Mouse (Mus musculus) forebrain, postnatal 0 days (tissue): ENCODE results near the gene 1600002K03Rik. TPM values are rescaled to one million over a fixed set of nuclear protein-coding genes. Genes with fewer than 3 reads are reported as not detected.

Experiments
- ATAC-seq: fragments of 200-750 bp; cut with Nextera tagmentation; 2 replicates; pipeline ENCODE4 v1.8.0; 2017; ENCODE audit warnings: mild to moderate bottlenecking, moderate library complexity
- DNase-seq: peaks from one replicate; pipeline ENCODE4 v3.0.0-alpha.2; 2015
- H3K27ac ChIP-seq: fragments of 300-500 bp; sonication (generic); 2 replicates; pipeline ENCODE4 v1.5.1; 2014; ENCODE audit warnings: low read depth, mild to moderate bottlenecking, antibody characterized with exemption, low read length, moderate library complexity, mixed read lengths
- H3K27me3 ChIP-seq: fragments of 300-500 bp; sonication (generic); 2 replicates; pipeline ENCODE4 v1.6.1; 2014; ENCODE audit warnings: mild to moderate bottlenecking, low read length, mixed read lengths; ENCODE audit not compliant: insufficient read depth
- H3K36me3 ChIP-seq: fragments of 300-500 bp; sonication (generic); 2 replicates; pipeline ENCODE4 v1.6.1; 2014; ENCODE audit warnings: mild to moderate bottlenecking, moderate library complexity; ENCODE audit not compliant: insufficient read depth
- H3K4me1 ChIP-seq: fragments of 300-500 bp; sonication (generic); 2 replicates; pipeline ENCODE4 v1.6.1; 2014; ENCODE audit warnings: antibody characterized with exemption; ENCODE audit not compliant: insufficient read depth
- H3K4me2 ChIP-seq: fragments of 300-500 bp; sonication (generic); 2 replicates; pipeline ENCODE4 v1.6.1; 2014; ENCODE audit warnings: low read depth, mild to moderate bottlenecking, moderate library complexity
- H3K4me3 ChIP-seq: fragments of 300-500 bp; sonication (generic); 2 replicates; pipeline ENCODE4 v1.5.1; 2014; ENCODE audit warnings: low read depth, low read length, mixed read lengths
- H3K9ac ChIP-seq: fragments of 300-500 bp; sonication (generic); 2 replicates; pipeline ENCODE4 v1.6.1; 2014; ENCODE audit warnings: mild to moderate bottlenecking
- H3K9me3 ChIP-seq: fragments of 300-500 bp; sonication (generic); 2 replicates; pipeline ENCODE4 v1.6.1; 2016; ENCODE audit warnings: low read length
- CTCF ChIP-seq: sonication (generic); IDR thresholded peaks from 2 replicates; pipeline ENCODE4 v1.5.1; 2016; ENCODE audit warnings: antibody characterized with exemption, control low read depth, low read depth
- WGBS: fragments of 180-500 bp; shearing (Covaris S2); extraction: QIAGEN DNeasy Blood & Tissue Kit; methylation state at CpG from one replicate; pipeline ENCODE4 v1.1.7; 2014; 5-methylcytosine and 5-hydroxymethylcytosine counted together
- polyA plus RNA-seq: library from polyadenylated mRNA; unstranded; fragments of >200 nt; fragmentation: Nextera tagmentation; extraction: Ambion mirVana; gene quantifications from 2 replicates; pipeline ENCODE4 v1.2.1, GENCODE M21; 2015
- total RNA-seq: library from RNA; depleted of rRNA; stranded (reverse); fragments of >200 nt; gene quantifications from 2 replicates; pipeline ENCODE4 v1.2.3, GENCODE M21; 2014

1600002K03Rik gene
- total and polyA plus RNA-seq, 2 experiments from 2014 or later: 5.0 TPM

- DNase-seq: peak; percentile 77
Measured at GRCm38 (mm10) chr10:80136952-80137625, 35.7 kb upstream of the 1600002K03Rik start.

DNA sequence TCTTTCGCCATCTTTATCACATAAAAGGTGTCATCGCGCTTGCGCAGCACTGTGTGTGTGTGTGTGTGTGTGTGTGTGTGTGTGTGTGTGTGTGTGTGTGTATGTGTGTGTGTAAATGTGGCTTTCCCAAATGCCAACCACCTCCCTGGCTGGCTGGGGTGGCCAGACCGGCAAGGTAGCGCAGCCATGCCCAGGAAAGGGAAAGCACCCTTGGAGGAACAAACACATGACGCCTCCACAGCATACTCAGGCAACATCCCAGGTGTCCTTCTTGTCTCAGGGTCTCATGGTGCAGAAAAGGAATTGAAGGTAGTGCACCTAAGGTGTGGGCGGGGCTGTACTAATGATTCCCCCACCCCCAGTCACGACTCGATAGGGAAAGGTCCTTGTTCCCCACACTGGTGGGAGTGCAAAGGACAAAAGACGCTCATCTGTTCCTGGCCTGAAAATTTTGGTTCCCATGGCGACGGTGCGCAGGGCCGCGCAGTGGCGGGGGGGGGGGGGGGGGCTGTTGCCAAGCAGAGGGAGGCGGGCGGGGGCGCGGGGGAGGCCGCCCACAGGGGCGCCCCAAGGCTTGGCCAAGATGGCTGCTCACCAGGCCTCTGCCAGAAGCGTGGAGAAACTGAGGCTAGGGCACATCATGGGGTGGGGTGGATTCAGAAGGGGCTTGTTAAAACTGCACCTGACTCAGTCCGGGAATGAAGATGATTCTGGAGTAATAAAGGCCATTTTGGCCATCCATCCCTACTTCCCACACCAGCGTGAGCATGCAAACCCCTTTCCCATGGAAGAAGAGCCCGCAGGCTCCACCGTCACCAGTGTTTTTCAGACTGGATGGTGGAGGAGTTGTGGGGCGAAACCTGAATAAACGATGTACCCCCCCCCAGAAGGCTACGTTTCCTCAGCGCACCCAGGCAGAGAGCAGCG is 34.9 kb upstream of the 1600002K03Rik start:
- DNase-seq: peak; percentile 77
- peak overlapping the region; percentile 93 for H3K9ac ChIP-seq
- no peaks in the 10 kb centered on the region for H3K9me3 ChIP-seq
- H3K4me2 ChIP-seq: peak overlapping the region; percentile 93
- ATAC-seq: peak; percentile 3; the same call in 1 of the 2 replicates
- H3K4me3 ChIP-seq: peak overlapping the region; percentile 74
- H3K27me3 ChIP-seq: no peaks in the 10 kb centered on the region
- peak overlapping the region; percentile 96 for H3K27ac ChIP-seq
- TF ChIP-seq CTCF: no peak
- peaks cover 29% of the 10 kb centered on the region for H3K36me3 ChIP-seq
- WGBS: 4% methylated on average over 32 of the region's 33 CpGs
- peaks cover 15% of the 10 kb centered on the region for H3K4me1 ChIP-seq

More at GRCm38 (mm10) chr10:80136952-80137625, 35.7 kb upstream of the 1600002K03Rik start:
- peak overlapping the region; percentile 96 for H3K27ac ChIP-seq
- peak overlapping the region; percentile 74 for H3K4me3 ChIP-seq
- peak overlapping the region; percentile 93 for H3K9ac ChIP-seq
- no peaks in the 10 kb centered on the region for H3K27me3 ChIP-seq
- 7% methylated on average over 29 of the region's 29 CpGs for WGBS
- peak overlapping the region; percentile 93 for H3K4me2 ChIP-seq
- H3K9me3 ChIP-seq: no peaks in the 10 kb centered on the region
- ATAC-seq: peak; percentile 16; the same call in 1 of the 2 replicates
- peaks cover 37% of the 10 kb centered on the region for H3K36me3 ChIP-seq
- peak; percentile 10; the same call in 1 of the 2 replicates for TF ChIP-seq CTCF
- H3K4me1 ChIP-seq: peaks cover 12% of the 10 kb centered on the region; the same call in 1 of the 2 replicates

- 0 out of 2 replicates have a peak, but pooled peaks have one; percentile 5 for TF ChIP-seq CTCF
- DNase-seq (peak; percentile 88), ATAC-seq (peak; percentile 17)
- H3K4me2 ChIP-seq: peak within 1 kb of the TSS; percentile 93
- H3K9me3 ChIP-seq: no peaks in the 10 kb centered on the region
- 2% methylated on average over 74 of the region's 94 CpGs for WGBS
- H3K36me3 ChIP-seq: peaks cover 25% of the 10 kb centered on the region
- peak within 1 kb of the TSS; percentile 74 for H3K4me3 ChIP-seq
- H3K4me1 ChIP-seq: peaks cover 17% of the 10 kb centered on the region
- peak within 1 kb of the TSS; percentile 93 for H3K9ac ChIP-seq
- H3K27me3 ChIP-seq: no peaks in the 10 kb centered on the region
- H3K27ac ChIP-seq: peak within 1 kb of the TSS; percentile 96
Measured at GRCm38 (mm10) chr10:80138553-80139438, 33.9 kb upstream of the 1600002K03Rik start, which contains the start of gene Atp5d. Gene Atp5d, plus strand, starts transcription at chr10:80138632.

- peaks cover 23% of the 10 kb centered on the region for H3K36me3 ChIP-seq
- WGBS: under 1% methylated on average over 10 of the region's 10 CpGs
- peaks cover 17% of the 10 kb centered on the region for H3K4me1 ChIP-seq
- H3K4me3 ChIP-seq: peak overlapping the region; percentile 74
- peak overlapping the region; percentile 93 for H3K4me2 ChIP-seq
- no peaks in the 10 kb centered on the region for H3K9me3 ChIP-seq
- no peak for ATAC-seq
- H3K27me3 ChIP-seq: no peaks in the 10 kb centered on the region
- TF ChIP-seq CTCF: no peak
- DNase-seq: no peak
- peak overlapping the region; percentile 96 for H3K27ac ChIP-seq
- H3K9ac ChIP-seq: peak overlapping the region; percentile 93
Measured at GRCm38 (mm10) chr10:80139439-80139775, 33.3 kb upstream of the 1600002K03Rik start.

GRCm38 (mm10) chr10:80139975-80140665 is 32.6 kb upstream of the 1600002K03Rik start:
- Histone ChIP-seq H3K9ac (no peak overlapping the region), H3K4me3 (no peak overlapping the region), H3K27ac (no peak overlapping the region), H3K4me1 (peaks cover 17% of the 10 kb centered on the region), H3K4me2 (no peak overlapping the region), H3K9me3 (no peaks in the 10 kb centered on the region), H3K36me3 (peaks cover 23% of the 10 kb centered on the region), H3K27me3 (no peaks in the 10 kb centered on the region)
- no peak for ATAC-seq
- 75% methylated on average over 11 of the region's 11 CpGs for WGBS
- no peak for DNase-seq
- TF ChIP-seq CTCF: no peak

DNA sequence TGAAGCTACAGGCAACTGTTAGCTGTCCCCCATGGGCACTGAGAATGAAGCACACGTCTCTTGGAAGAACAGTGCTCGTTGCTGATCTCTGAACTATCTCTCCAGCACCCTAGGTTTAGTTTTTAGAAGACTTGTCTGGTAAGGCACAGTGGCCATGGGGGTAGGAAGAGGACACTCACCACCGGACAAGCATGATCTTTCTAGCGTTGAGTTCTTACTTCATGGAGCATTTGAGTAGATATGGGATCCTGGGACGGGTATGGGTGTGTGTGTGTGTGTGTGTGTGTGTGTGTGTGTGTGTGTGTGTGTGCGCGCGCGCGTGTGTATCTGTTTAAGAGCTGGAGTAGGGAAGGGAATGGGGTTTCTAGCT is 32.1 kb upstream of the 1600002K03Rik start, which contains the start of gene Cbarp:
Gene Cbarp (minus strand): TSS at position 170 of the 370 bp plus-strand sequence.
- H3K9me3 ChIP-seq: no peaks in the 10 kb centered on the region
- peaks cover 20% of the 10 kb centered on the region for H3K36me3 ChIP-seq
- WGBS: 63% methylated on average over 10 of the region's 10 CpGs
- H3K4me3 ChIP-seq: peak within 1 kb of the TSS; percentile 76
- H3K27me3 ChIP-seq: no peaks in the 10 kb centered on the region
- H3K4me1 ChIP-seq: peaks cover 17% of the 10 kb centered on the region
- DNase-seq: no peak
- no peak for TF ChIP-seq CTCF
- peak within 1 kb of the TSS; percentile 48 for H3K9ac ChIP-seq
- H3K27ac ChIP-seq: peak within 1 kb of the TSS; percentile 96
- ATAC-seq: no peak
- peak within 1 kb of the TSS; percentile 95 for H3K4me2 ChIP-seq
